In genomic region chr13:65242319-65242787, GRCm38 (mm10) we compare ENCODE assay signal across 7 mouse cellular contexts. TPM values are rescaled to one million over a fixed set of nuclear protein-coding genes. Genes with fewer than 3 reads are reported as not detected.
A peak's percentile ranks its signal among the peaks of the same experiment; 100 is the strongest.
DNase-seq lines count a peak whose midpoint lies in the region; ATAC-seq and TF ChIP-seq lines count a peak whose summit lies in the region.

No protein-coding gene starts in this region.

- no peak for TF ChIP-seq CTCF in lung, embryonic 14.5 days (IDR thresholded peaks at IDR 0.05; ENCODE audit: low read depth)

- 30% methylated on average over 27 of the region's 27 CpGs for WGBS in lung, embryonic 14.5 days
- WGBS in embryonic facial prominence, embryonic 14.5 days = 35% methylated on average over 20 of the region's 27 CpGs
- 39% methylated on average over 27 of the region's 27 CpGs for WGBS in hindbrain, embryonic 16.5 days
- WGBS in midbrain, embryonic 16.5 days = 40% methylated on average over 27 of the region's 27 CpGs

- H3K9ac ChIP-seq in lung, embryonic 14.5 days = peak overlapping the region; percentile 68
- H3K9ac ChIP-seq in embryonic facial prominence, embryonic 14.5 days (ENCODE audit: low read depth, low read length) = peak overlapping the region; percentile 79; the same call in 1 of the 2 replicates
- H3K9ac ChIP-seq in hindbrain, embryonic 16.5 days (ENCODE audit: low read depth, low read length) = peak overlapping the region; percentile 78; the same call in 1 of the 2 replicates
- peak overlapping the region; percentile 78; the same call in 1 of the 2 replicates for H3K9ac ChIP-seq in midbrain, embryonic 16.5 days (ENCODE audit: low read depth, low read length)

- peaks cover 3% of the 10 kb centered on the region; the same call in 1 of the 2 replicates for H3K4me1 ChIP-seq in lung, embryonic 14.5 days (ENCODE audit: insufficient read depth)
- H3K4me1 ChIP-seq in embryonic facial prominence, embryonic 14.5 days (ENCODE audit: control insufficient read depth, insufficient read depth, low read length) = peaks cover 5% of the 10 kb centered on the region; the same call in 1 of the 2 replicates
- H3K4me1 ChIP-seq in hindbrain, embryonic 16.5 days (ENCODE audit: control insufficient read depth, insufficient read depth, low read depth, low read length) = peaks cover 9% of the 10 kb centered on the region
- H3K4me1 ChIP-seq in midbrain, embryonic 16.5 days (ENCODE audit: control insufficient read depth, insufficient read depth, low read length) = peaks cover 14% of the 10 kb centered on the region

- H3K4me3 ChIP-seq in lung, embryonic 14.5 days (ENCODE audit: low read depth, low read length) = peak overlapping the region; percentile 72
- H3K4me3 ChIP-seq in embryonic facial prominence, embryonic 14.5 days (ENCODE audit: low read depth, low read length) = peak overlapping the region; percentile 82
- H3K4me3 ChIP-seq in hindbrain, embryonic 16.5 days (ENCODE audit: low read length) = peak overlapping the region; percentile 71
- peak overlapping the region; percentile 63 for H3K4me3 ChIP-seq in midbrain, embryonic 16.5 days (ENCODE audit: low read depth, low read length)

- no peaks in the 10 kb centered on the region for H3K36me3 ChIP-seq in lung, embryonic 14.5 days (ENCODE audit: insufficient read depth)
- H3K36me3 ChIP-seq in embryonic facial prominence, embryonic 14.5 days (ENCODE audit: control insufficient read depth, insufficient read depth, low read length) = peaks cover 12% of the 10 kb centered on the region; the same call in 1 of the 2 replicates
- no peaks in the 10 kb centered on the region for H3K36me3 ChIP-seq in hindbrain, embryonic 16.5 days (ENCODE audit: control insufficient read depth, insufficient read depth, low read length)
- H3K36me3 ChIP-seq in midbrain, embryonic 16.5 days (ENCODE audit: control insufficient read depth, insufficient read depth, low read length) = peaks cover 6% of the 10 kb centered on the region; the same call in 1 of the 2 replicates

- peak overlapping the region; percentile 93 for H3K4me2 ChIP-seq in lung, embryonic 14.5 days
- peak overlapping the region; percentile 99 for H3K4me2 ChIP-seq in embryonic facial prominence, embryonic 14.5 days (ENCODE audit: low read depth, low read length)
- H3K4me2 ChIP-seq in hindbrain, embryonic 16.5 days (ENCODE audit: low read length) = peak overlapping the region; percentile 100
- H3K4me2 ChIP-seq in midbrain, embryonic 16.5 days (ENCODE audit: low read length) = peak overlapping the region; percentile 100

- no peak for DNase-seq in lung, embryonic 14.5 days
- DNase-seq in lung, postnatal 25 days (ENCODE audit: low spot score) = no peak
- no peak for DNase-seq in embryonic facial prominence, embryonic 14.5 days (ENCODE audit: low spot score)
- DNase-seq in frontal cortex, adult 2 months (ENCODE audit: extremely low spot score in 1 of 2, low spot score in 1 of 2) = no peak
- DNase-seq in adrenal gland, postnatal 14 days = no peak

- H3K9me3 ChIP-seq in lung, embryonic 14.5 days (ENCODE audit: low read depth, low read length) = peaks cover under 1% of the 10 kb centered on the region; the same call in 1 of the 2 replicates
- H3K9me3 ChIP-seq in embryonic facial prominence, embryonic 14.5 days (ENCODE audit: control insufficient read depth, low read length) = peaks cover 46% of the 10 kb centered on the region
- H3K9me3 ChIP-seq in hindbrain, embryonic 16.5 days (ENCODE audit: control insufficient read depth, low read length) = peaks cover 9% of the 10 kb centered on the region; the same call in 1 of the 2 replicates
- H3K9me3 ChIP-seq in midbrain, embryonic 16.5 days (replicated peaks; ENCODE audit: control insufficient read depth, low read length, poor library complexity, severe bottlenecking) = peaks cover 15% of the 10 kb centered on the region; the same call in 1 of the 2 replicates

- no peak for ATAC-seq in lung, embryonic 14.5 days (ENCODE audit: insufficient read depth)
- ATAC-seq in embryonic facial prominence, embryonic 14.5 days (ENCODE audit: low read depth) = no peak
- no peak for ATAC-seq in hindbrain, embryonic 16.5 days
- no peak for ATAC-seq in midbrain, embryonic 16.5 days

- H3K27me3 ChIP-seq in lung, embryonic 14.5 days (ENCODE audit: insufficient read depth, low read length) = no peaks in the 10 kb centered on the region
- H3K27me3 ChIP-seq in embryonic facial prominence, embryonic 14.5 days (replicated peaks; ENCODE audit: control insufficient read depth, insufficient read depth, low read length) = no peaks in the 10 kb centered on the region
- no peaks in the 10 kb centered on the region for H3K27me3 ChIP-seq in hindbrain, embryonic 16.5 days (replicated peaks; ENCODE audit: control insufficient read depth, insufficient read depth, low read length)
- no peaks in the 10 kb centered on the region for H3K27me3 ChIP-seq in midbrain, embryonic 16.5 days (ENCODE audit: control insufficient read depth, insufficient read depth, low read depth, low read length)

- no peak overlapping the region for H3K27ac ChIP-seq in lung, embryonic 14.5 days (ENCODE audit: low read depth)
- no peak overlapping the region for H3K27ac ChIP-seq in embryonic facial prominence, embryonic 14.5 days (replicated peaks; ENCODE audit: low read depth, low read length)
- no peak overlapping the region for H3K27ac ChIP-seq in hindbrain, embryonic 16.5 days (ENCODE audit: low read depth, low read length)
- no peak overlapping the region for H3K27ac ChIP-seq in midbrain, embryonic 16.5 days (ENCODE audit: low read length)

RNA-seq across cellular contexts. Expression of gene Gm10775, which starts 17.0 kb away (rescaled TPM):
- not detected in 2 replicates for polyA plus RNA-seq in lung, embryonic 14.5 days (2014; fragmentation: Nextera tagmentation; extraction: Ambion mirVana)
- polyA plus RNA-seq in embryonic facial prominence, embryonic 14.5 days (2014; fragmentation: Nextera tagmentation; extraction: Ambion mirVana) = not detected in 2 replicates
- polyA plus RNA-seq in hindbrain, embryonic 16.5 days (2015; fragmentation: Nextera tagmentation; extraction: Ambion mirVana) = 0.43 and 0.74 TPM in 2 replicates
- polyA plus RNA-seq in midbrain, embryonic 16.5 days (2015; fragmentation: Nextera tagmentation; extraction: Ambion mirVana) = 0.29 and 0.50 TPM in 2 replicates
- polyA plus RNA-seq in frontal cortex, adult 2 months (2012; rRNA removed) = 0.71 and 0.86 TPM in 2 replicates
- not detected in 2 replicates for total RNA-seq in adrenal gland, postnatal 14 days (2021)

RNA-seq across cellular contexts. Expression of gene Zfp369, which starts 36.3 kb away (rescaled TPM):
- 17.2 and 17.9 TPM in 2 replicates for polyA plus RNA-seq in lung, embryonic 14.5 days (2014; fragmentation: Nextera tagmentation; extraction: Ambion mirVana)
- 15.9 and 16.7 TPM in 2 replicates for polyA plus RNA-seq in embryonic facial prominence, embryonic 14.5 days (2014; fragmentation: Nextera tagmentation; extraction: Ambion mirVana)
- 13.2 and 14.0 TPM in 2 replicates for polyA plus RNA-seq in hindbrain, embryonic 16.5 days (2015; fragmentation: Nextera tagmentation; extraction: Ambion mirVana)
- 16.1 and 18.2 TPM in 2 replicates for polyA plus RNA-seq in midbrain, embryonic 16.5 days (2015; fragmentation: Nextera tagmentation; extraction: Ambion mirVana)
- 47.6 and 54.1 TPM in 2 replicates for polyA plus RNA-seq in frontal cortex, adult 2 months (2012; rRNA removed)
- total RNA-seq in adrenal gland, postnatal 14 days (2021) = 27.9 and 29.9 TPM in 2 replicates

RNA-seq across cellular contexts. Expression of gene Nlrp4f, which starts 36.6 kb away (rescaled TPM):
- polyA plus RNA-seq in lung, embryonic 14.5 days (2014; fragmentation: Nextera tagmentation; extraction: Ambion mirVana) = not detected in 2 replicates
- polyA plus RNA-seq in embryonic facial prominence, embryonic 14.5 days (2014; fragmentation: Nextera tagmentation; extraction: Ambion mirVana) = not detected in 2 replicates
- not detected in 2 replicates for polyA plus RNA-seq in hindbrain, embryonic 16.5 days (2015; fragmentation: Nextera tagmentation; extraction: Ambion mirVana)
- not detected in 2 replicates for polyA plus RNA-seq in midbrain, embryonic 16.5 days (2015; fragmentation: Nextera tagmentation; extraction: Ambion mirVana)
- polyA plus RNA-seq in frontal cortex, adult 2 months (2012; rRNA removed) = 0.06 and 0.28 TPM in 2 replicates
- total RNA-seq in adrenal gland, postnatal 14 days (2021) = not detected in 2 replicates
